Mouse (Mus musculus) fibroblast of lung, adult 2 months (primary cell): ENCODE measurements around the gene Avpi1.

ENCODE experiments used
- DNase-seq: peaks from one replicate; pipeline ENCODE4 v3.0.0-alpha.2; 2011; ENCODE audit warnings: low read depth

Avpi1 gene

GRCm38 (mm10) chr19:42144541-42145167 lies 15.8 kb upstream of the Avpi1 start:
- DNase-seq = peak; percentile 64

- DNase-seq = no peak
Observed at GRCm38 (mm10) chr19:42144067-42144466, 15.2 kb upstream of the Avpi1 start.

- no peak for DNase-seq
Observed at GRCm38 (mm10) chr19:42142757-42143156, 13.9 kb upstream of the Avpi1 start.

- no peak for DNase-seq
Observed at GRCm38 (mm10) chr19:42141998-42142397, 13.1 kb upstream of the Avpi1 start.

GRCm38 (mm10) chr19:42139724-42140517 lies 11.1 kb upstream of the Avpi1 start:
- no peak for DNase-seq

- DNase-seq = no peak
Observed at GRCm38 (mm10) chr19:42138517-42139285, 9.8 kb upstream of the Avpi1 start.

GRCm38 (mm10) chr19:42137167-42137672 lies 8.4 kb upstream of the Avpi1 start:
- no peak for DNase-seq

GRCm38 (mm10) chr19:42136126-42136525 lies 7.3 kb upstream of the Avpi1 start:
- DNase-seq = no peak

- no peak for DNase-seq
Observed at GRCm38 (mm10) chr19:42135070-42135469, 6.2 kb upstream of the Avpi1 start.

- DNase-seq = peak; percentile 48
Observed at GRCm38 (mm10) chr19:42131101-42131500, 2.2 kb upstream of the Avpi1 start.

- DNase-seq = no peak
Observed at GRCm38 (mm10) chr19:42130294-42130606, 1.4 kb upstream of the Avpi1 start.

GRCm38 (mm10) chr19:42129509-42130293 lies 842 bp upstream of the Avpi1 start:
- DNase-seq = no peak

- DNase-seq = no peak
Observed at GRCm38 (mm10) chr19:42128052-42128740, 663 bp downstream of the Avpi1 start.

- no peak for DNase-seq
Observed at GRCm38 (mm10) chr19:42127024-42127423, 1.8 kb downstream of the Avpi1 start.

GRCm38 (mm10) chr19:42126219-42126605 lies 2.6 kb downstream of the Avpi1 start:
- no peak for DNase-seq

- no peak for DNase-seq
Observed at GRCm38 (mm10) chr19:42125501-42126218, 3.2 kb downstream of the Avpi1 start.

- no peak for DNase-seq
Observed at GRCm38 (mm10) chr19:42124684-42125083, 4.2 kb downstream of the Avpi1 start.

GRCm38 (mm10) chr19:42120451-42120850 lies 8.4 kb downstream of the Avpi1 start:
- DNase-seq = no peak

GRCm38 (mm10) chr19:42118596-42118995 lies 10.3 kb downstream of the Avpi1 start:
- DNase-seq = no peak

- DNase-seq = no peak
Observed at GRCm38 (mm10) chr19:42118142-42118541, 10.7 kb downstream of the Avpi1 start.
